7 mouse cellular contexts compared by ENCODE assay signal in the genomic region with DNA sequence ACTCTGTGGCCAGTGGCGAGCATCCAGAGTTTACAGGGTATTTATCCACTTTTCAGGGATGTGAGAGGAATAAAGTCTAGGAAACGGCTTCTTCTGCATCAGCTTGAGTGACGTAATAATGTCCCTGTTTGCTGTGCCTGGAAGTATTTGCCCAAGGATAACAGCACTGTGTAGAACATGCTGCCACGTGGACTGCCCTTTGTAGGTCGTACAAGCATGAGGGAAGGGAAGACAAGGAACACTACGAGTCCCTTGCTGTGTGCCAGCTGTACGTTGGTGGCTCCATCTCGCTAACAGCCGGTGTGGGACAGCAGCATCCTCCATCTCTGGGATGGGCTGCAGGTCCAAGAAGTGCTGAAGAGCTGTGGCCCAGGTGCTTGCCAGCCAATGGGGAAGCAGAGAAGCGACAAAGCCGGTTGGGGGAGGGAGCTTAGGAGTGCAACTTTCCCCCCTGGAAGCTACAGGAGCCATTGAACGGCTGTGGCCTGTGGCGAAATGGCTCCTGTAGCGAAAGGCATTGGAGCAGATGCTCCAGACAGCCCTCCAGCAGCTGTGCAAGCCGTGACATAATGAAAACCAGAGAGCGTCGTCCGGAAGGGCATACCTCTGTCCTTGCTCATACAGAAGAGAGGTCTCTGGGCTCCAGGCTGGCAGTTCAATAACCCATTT.
DNase-seq lines count a peak whose midpoint lies in the region; ATAC-seq and TF ChIP-seq lines count a peak whose summit lies in the region.

No protein-coding gene starts in this region.

- H3K27me3 ChIP-seq in C2C12 (ENCODE audit: control insufficient read depth, insufficient read depth, insufficient read length) (no peaks in the 10 kb centered on the region), MEL (ENCODE audit: control insufficient read depth in 1 of 2, insufficient read depth in 2 of 2, low read length in 2 of 2) (no peaks in the 10 kb centered on the region)
- no peaks in the 10 kb centered on the region for H3K27me3 ChIP-seq in forebrain, embryonic 13.5 days
- no peaks in the 10 kb centered on the region for H3K27me3 ChIP-seq in liver, embryonic 15.5 days
- H3K27me3 ChIP-seq in stomach, embryonic 16.5 days (ENCODE audit: control insufficient read depth, insufficient read depth, low read length): no peaks in the 10 kb centered on the region; the same call in 1 of the 2 replicates

- no peak overlapping the region for H3K27ac ChIP-seq in MEL (ENCODE audit: control insufficient read depth, low read depth, low read length)
- no peak overlapping the region for H3K27ac ChIP-seq in forebrain, embryonic 13.5 days
- H3K27ac ChIP-seq in liver, embryonic 15.5 days (replicated peaks): no peak overlapping the region
- peak overlapping the region; percentile 60; the same call in 1 of the 2 replicates for H3K27ac ChIP-seq in stomach, embryonic 16.5 days (ENCODE audit: low read length)

- no peaks in the 10 kb centered on the region for H3K79me3 ChIP-seq in C2C12 (ENCODE audit: low read depth)

- H3K4me2 ChIP-seq in forebrain, embryonic 13.5 days: peak overlapping the region; percentile 52
- H3K4me2 ChIP-seq in liver, embryonic 15.5 days: peak overlapping the region; percentile 51; the same call in 1 of the 2 replicates
- H3K4me2 ChIP-seq in stomach, embryonic 16.5 days (ENCODE audit: low read depth, low read length): peak overlapping the region; percentile 62

- no peak for TF ChIP-seq EP300 in MEL (IDR thresholded peaks at IDR 0.05; ENCODE audit: low read depth in 1 of 2, low read length in 2 of 2)

- 53% methylated on average over 18 of the region's 18 CpGs for WGBS in forebrain, embryonic 13.5 days
- 66% methylated on average over 18 of the region's 18 CpGs for WGBS in liver, embryonic 15.5 days (ENCODE audit: insufficient replicate concordance)
- WGBS in stomach, embryonic 16.5 days: 49% methylated on average over 18 of the region's 18 CpGs

- H3ac ChIP-seq in C2C12 (ENCODE audit: control insufficient read depth, insufficient read length, low read depth): no peak overlapping the region

- no peak for TF ChIP-seq RAD21 in MEL (IDR thresholded peaks at IDR 0.05; ENCODE audit: low read depth, low read length)

- H3K9me3 ChIP-seq in MEL (replicated peaks; ENCODE audit: insufficient read depth, low read length): no peaks in the 10 kb centered on the region
- H3K9me3 ChIP-seq in forebrain, embryonic 13.5 days (replicated peaks): no peaks in the 10 kb centered on the region
- no peaks in the 10 kb centered on the region for H3K9me3 ChIP-seq in liver, embryonic 15.5 days (replicated peaks)
- H3K9me3 ChIP-seq in stomach, embryonic 16.5 days (replicated peaks; ENCODE audit: control insufficient read depth, low read length): no peaks in the 10 kb centered on the region

- H3K9ac ChIP-seq in MEL (ENCODE audit: control insufficient read depth, low read depth, low read length, poor library complexity, severe bottlenecking): peak overlapping the region; percentile 73
- H3K9ac ChIP-seq in forebrain, embryonic 13.5 days: 0 out of 2 replicates have a peak overlapping the region, but pooled peaks have one; percentile 37
- no peak overlapping the region for H3K9ac ChIP-seq in liver, embryonic 15.5 days
- H3K9ac ChIP-seq in stomach, embryonic 16.5 days (ENCODE audit: low read length): peak overlapping the region; percentile 54

- ATAC-seq in forebrain, embryonic 13.5 days: no peak
- 0 out of 2 replicates have a peak, but pooled peaks have one; percentile 33 for ATAC-seq in liver, embryonic 15.5 days (ENCODE audit: insufficient read depth)
- peak; percentile 65; the same call in 1 of the 2 replicates for ATAC-seq in stomach, embryonic 16.5 days (ENCODE audit: insufficient read depth, low FRiP score)

- H3K4me1 ChIP-seq in MEL (ENCODE audit: control insufficient read depth in 1 of 2, insufficient read depth in 2 of 2, low read length in 2 of 2): peaks cover 0 to 4% of the 10 kb centered on the region in 2 experiments; a peak in 1 of 4 replicates
- peaks cover 7% of the 10 kb centered on the region for H3K4me1 ChIP-seq in forebrain, embryonic 13.5 days
- H3K4me1 ChIP-seq in liver, embryonic 15.5 days (replicated peaks): peaks cover 19% of the 10 kb centered on the region
- peaks cover 17% of the 10 kb centered on the region for H3K4me1 ChIP-seq in stomach, embryonic 16.5 days (ENCODE audit: control insufficient read depth, insufficient read depth, low read length)

- H3K79me2 ChIP-seq in C2C12 (ENCODE audit: control insufficient read depth, insufficient read depth): no peaks in the 10 kb centered on the region
- H3K79me2 ChIP-seq in MEL (ENCODE audit: control insufficient read depth, insufficient read depth, low read length, poor library complexity): no peaks in the 10 kb centered on the region; the same call in 1 of the 2 replicates

- DNase-seq in MEL (ENCODE audit: low read depth, low spot score): no peak
- no peak for DNase-seq in gastrocnemius, adult 18-20 months (ENCODE audit: low spot score)
- DNase-seq in T-cell, adult 2 months (ENCODE audit: low spot score): no peak

- TF ChIP-seq POLR2A in MEL (IDR thresholded peaks at IDR 0.05; ENCODE audit: control insufficient read depth in 1 of 2, insufficient read depth in 1 of 2, low read depth in 1 of 2, low read length in 2 of 2, poor library complexity in 1 of 2): no peak

- TF ChIP-seq CTCF in C2C12 (IDR thresholded peaks at IDR 0.05; ENCODE audit: control insufficient read depth, insufficient read depth, insufficient read length) (no peak), MEL (IDR thresholded peaks at IDR 0.05 in 2 of 3, conservative IDR thresholded peaks at IDR 0.05 in 1 of 3; ENCODE audit: control insufficient read depth in 1 of 3, insufficient read depth in 1 of 3, low read depth in 2 of 3, low read length in 3 of 3, poor library complexity in 1 of 3, severe bottlenecking in 1 of 3) (no peak)

- H3K36me3 ChIP-seq in C2C12 (ENCODE audit: control insufficient read depth, insufficient read depth) (no peaks in the 10 kb centered on the region), MEL (ENCODE audit: control insufficient read depth in 1 of 2, insufficient read depth in 2 of 2, low read length in 2 of 2) (no peaks in the 10 kb centered on the region)
- H3K36me3 ChIP-seq in forebrain, embryonic 13.5 days (ENCODE audit: poor library complexity, severe bottlenecking): no peaks in the 10 kb centered on the region
- no peaks in the 10 kb centered on the region for H3K36me3 ChIP-seq in liver, embryonic 15.5 days (replicated peaks)
- no peaks in the 10 kb centered on the region for H3K36me3 ChIP-seq in stomach, embryonic 16.5 days (ENCODE audit: control insufficient read depth, insufficient read depth, low read length)

- no peak overlapping the region for H3K4me3 ChIP-seq in C2C12 (ENCODE audit: insufficient read depth, poor library complexity, severe bottlenecking)
- no peak overlapping the region for H3K4me3 ChIP-seq in MEL (ENCODE audit: control insufficient read depth in 1 of 2, insufficient read depth in 1 of 2, low read depth in 2 of 2, low read length in 2 of 2)
- no peak overlapping the region for H3K4me3 ChIP-seq in forebrain, embryonic 13.5 days
- no peak overlapping the region for H3K4me3 ChIP-seq in liver, embryonic 15.5 days (replicated peaks)
- peak overlapping the region; percentile 32 for H3K4me3 ChIP-seq in stomach, embryonic 16.5 days (replicated peaks; ENCODE audit: low read length)

TF ChIP-seq in C2C12, 6 proteins besides CTCF, POLR2A, EP300 and RAD21:
- TF ChIP-seq USF1 (IDR thresholded peaks at IDR 0.05; ENCODE audit: low read depth): no peak
- peak; percentile 86 for TF ChIP-seq MYOD1 (IDR thresholded peaks at IDR 0.05; ENCODE audit: control insufficient read depth, insufficient read length, low read depth)
TF ChIP-seq in C2C12: peak in this region for 1.

TF ChIP-seq in MEL, 35 proteins besides CTCF, POLR2A, EP300 and RAD21:
- no peak for TF ChIP-seq MAZ (IDR thresholded peaks at IDR 0.05; ENCODE audit: low read depth, low read length)
- TF ChIP-seq ZNF384 (IDR thresholded peaks at IDR 0.05; ENCODE audit: low read depth, low read length): no peak
- TF ChIP-seq ELF1 (IDR thresholded peaks at IDR 0.05; ENCODE audit: low read depth, low read length): no peak
- no peak for TF ChIP-seq SIN3A (IDR thresholded peaks at IDR 0.05; ENCODE audit: low read length)
- TF ChIP-seq RCOR1 (IDR thresholded peaks at IDR 0.05; ENCODE audit: low read depth, low read length): no peak
- TF ChIP-seq MYB (IDR thresholded peaks at IDR 0.05; ENCODE audit: low read depth, low read length): no peak
- no peak for TF ChIP-seq CHD1 (IDR thresholded peaks at IDR 0.05; ENCODE audit: low read depth, low read length)
- TF ChIP-seq SMC3 (IDR thresholded peaks at IDR 0.05; ENCODE audit: low read depth, low read length): no peak
- TF ChIP-seq MAFK (IDR thresholded peaks at IDR 0.05; ENCODE audit: borderline replicate concordance, low read depth, low read length): no peak
- no peak for TF ChIP-seq GABPA (IDR thresholded peaks at IDR 0.05; ENCODE audit: low read depth, low read length)
- no peak for TF ChIP-seq ZMIZ1 (IDR thresholded peaks at IDR 0.05; ENCODE audit: low read depth, low read length)
- TF ChIP-seq KAT2A (conservative IDR thresholded peaks at IDR 0.05; ENCODE audit: low read depth, low read length): no peak
- no peak for TF ChIP-seq TBP (IDR thresholded peaks at IDR 0.05; ENCODE audit: low read depth, low read length)
- TF ChIP-seq TAL1 (IDR thresholded peaks at IDR 0.05; ENCODE audit: low read length): no peak
- no peak for TF ChIP-seq MAX (IDR thresholded peaks at IDR 0.05; ENCODE audit: low read length)
- TF ChIP-seq UBTF (IDR thresholded peaks at IDR 0.05; ENCODE audit: borderline replicate concordance, insufficient read depth, low read depth, low read length): no peak
